Mouse (Mus musculus) WW6 (cell line): ENCODE results near the gene Ctf2.

Experiments
- DNase-seq: peaks from one replicate; pipeline ENCODE4 v3.0.0-alpha.2; 2013; ENCODE audit warnings: low read depth, low spot score

The Ctf2 gene

GRCm38 (mm10) chr7:127760478-127760877 lies 28.5 kb upstream of the Ctf2 start:
- DNase-seq: no peak

- DNase-seq: no peak
Observed at GRCm38 (mm10) chr7:127759716-127760115, 27.8 kb upstream of the Ctf2 start.

- DNase-seq: no peak
Observed at GRCm38 (mm10) chr7:127753741-127754140, 21.8 kb upstream of the Ctf2 start.

- DNase-seq: no peak
Observed at GRCm38 (mm10) chr7:127753158-127753557, 21.2 kb upstream of the Ctf2 start.

- DNase-seq: no peak
Observed at GRCm38 (mm10) chr7:127752069-127752468, 20.1 kb upstream of the Ctf2 start.

GRCm38 (mm10) chr7:127751619-127752018 lies 19.7 kb upstream of the Ctf2 start:
- DNase-seq: no peak

- DNase-seq: no peak
Observed at GRCm38 (mm10) chr7:127750131-127751127, 18.5 kb upstream of the Ctf2 start.

GRCm38 (mm10) chr7:127748235-127748560 lies 16.2 kb upstream of the Ctf2 start:
- DNase-seq: no peak

GRCm38 (mm10) chr7:127747559-127748234 lies 15.7 kb upstream of the Ctf2 start:
- no peak for DNase-seq

- DNase-seq: no peak
Observed at GRCm38 (mm10) chr7:127746494-127747491, 14.8 kb upstream of the Ctf2 start.

GRCm38 (mm10) chr7:127745652-127746493 lies 13.9 kb upstream of the Ctf2 start:
- peak; percentile 89 for DNase-seq

GRCm38 (mm10) chr7:127745251-127745651 lies 13.3 kb upstream of the Ctf2 start:
- DNase-seq: peak; percentile 87

- no peak for DNase-seq
Observed at GRCm38 (mm10) chr7:127744366-127745045, 12.5 kb upstream of the Ctf2 start, which contains the start of gene Fbxl19. TSS of gene Fbxl19 (plus strand) at chr7:127744543.

GRCm38 (mm10) chr7:127730170-127730569 lies 1.8 kb downstream of the Ctf2 start:
- no peak for DNase-seq

- no peak for DNase-seq
Observed at GRCm38 (mm10) chr7:127727898-127728297, 4.1 kb downstream of the Ctf2 start.

GRCm38 (mm10) chr7:127725924-127726323 lies 6.0 kb downstream of the Ctf2 start:
- no peak for DNase-seq

GRCm38 (mm10) chr7:127725490-127725889 lies 6.5 kb downstream of the Ctf2 start:
- no peak for DNase-seq

GRCm38 (mm10) chr7:127719258-127719657 lies 12.7 kb downstream of the Ctf2 start:
- DNase-seq: no peak

- no peak for DNase-seq
Observed at GRCm38 (mm10) chr7:127718339-127718738, 13.6 kb downstream of the Ctf2 start.

- no peak for DNase-seq
Observed at GRCm38 (mm10) chr7:127716992-127717391, 15.0 kb downstream of the Ctf2 start.
